Mouse (Mus musculus) liver, embryonic 16.5 days (tissue): ENCODE measurements around the gene Cald1. TPM values are rescaled to one million over a fixed set of nuclear protein-coding genes. Genes with fewer than 3 reads are reported as not detected.

Experiments used
- ATAC-seq: fragments of 200-750 bp; cut with Nextera tagmentation; 2 replicates; pipeline ENCODE4 v1.8.0; 2017; ENCODE audit warnings: low read depth, mild to moderate bottlenecking, moderate number of reproducible peaks, moderate library complexity
- H3K27ac ChIP-seq: fragments of 300-500 bp; sonication (generic); 2 replicates; pipeline ENCODE4 v1.5.1; 2014; ENCODE audit warnings: mild to moderate bottlenecking, low read length
- H3K27me3 ChIP-seq: fragments of 300-500 bp; sonication (generic); 2 replicates; pipeline ENCODE4 v1.6.1; 2014; ENCODE audit warnings: low read depth, low read length, mixed read lengths; ENCODE audit not compliant: control insufficient read depth, insufficient read depth
- H3K36me3 ChIP-seq: fragments of 300-500 bp; sonication (generic); 2 replicates; pipeline ENCODE4 v1.6.1; 2014; ENCODE audit warnings: mild to moderate bottlenecking; ENCODE audit not compliant: control insufficient read depth, insufficient read depth
- H3K4me1 ChIP-seq: fragments of 300-500 bp; sonication (generic); 2 replicates; pipeline ENCODE4 v1.6.1; 2014; ENCODE audit warnings: low read depth, low read length, mixed read lengths; ENCODE audit not compliant: control insufficient read depth
- H3K4me2 ChIP-seq: fragments of 300-500 bp; sonication (generic); 2 replicates; pipeline ENCODE4 v1.6.1; 2014; ENCODE audit warnings: low read depth, low read length, mixed read lengths
- H3K4me3 ChIP-seq: fragments of 300-500 bp; sonication (generic); 2 replicates; pipeline ENCODE4 v1.5.1; 2014; ENCODE audit warnings: low read depth, mild to moderate bottlenecking, low read length
- H3K9ac ChIP-seq: fragments of 300-500 bp; sonication (generic); 2 replicates; pipeline ENCODE4 v1.6.1; 2014; ENCODE audit warnings: low read depth, low read length
- H3K9me3 ChIP-seq: fragments of 300-500 bp; sonication (generic); replicated peaks from 2 replicates; pipeline ENCODE4 v1.6.1; 2016; ENCODE audit warnings: low read length; ENCODE audit not compliant: control insufficient read depth
- WGBS: fragments of 180-500 bp; shearing (Covaris S2); extraction: QIAGEN DNeasy Blood & Tissue Kit; methylation state at CpG from one replicate; pipeline ENCODE4 v1.1.7; 2014; ENCODE audit not compliant: insufficient replicate concordance; 5-methylcytosine and 5-hydroxymethylcytosine counted together
- polyA plus RNA-seq: library from polyadenylated mRNA; unstranded; fragments of >200 nt; fragmentation: Nextera tagmentation; extraction: Ambion mirVana; gene quantifications from 2 replicates; pipeline ENCODE4 v1.2.1, GENCODE M21; 2015

The Cald1 gene
- polyA plus RNA-seq, 1 experiment from 2014 or later, result 68.7 TPM

DNA sequence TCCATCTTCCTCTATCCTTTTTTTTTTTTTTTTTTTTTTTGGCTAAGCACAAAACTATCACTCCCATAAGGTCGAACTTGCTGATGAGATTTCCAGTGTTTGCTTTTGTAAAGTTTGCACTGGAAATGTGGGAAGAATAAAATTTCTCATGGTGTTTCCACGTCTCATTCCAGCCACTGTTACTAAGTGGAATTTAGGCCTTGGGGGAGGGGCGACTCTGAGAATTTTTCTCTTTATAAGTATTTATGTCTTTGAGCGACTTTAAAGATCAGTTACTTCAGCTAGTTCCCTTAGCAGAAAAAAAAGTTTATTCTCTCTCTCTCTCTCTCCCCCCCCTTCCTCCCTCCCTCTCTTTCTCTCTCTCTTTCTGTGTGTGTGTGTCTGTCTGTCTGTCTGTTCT lies 8.1 kb downstream of the Cald1 start:
- Histone ChIP-seq H3K27ac (no peak overlapping the region), H3K36me3 (no peaks in the 10 kb centered on the region), H3K4me1 (no peaks in the 10 kb centered on the region), H3K9me3 (no peaks in the 10 kb centered on the region), H3K4me2 (no peak overlapping the region), H3K4me3 (no peak overlapping the region), H3K9ac (no peak overlapping the region), H3K27me3 (no peaks in the 10 kb centered on the region)
- no peak for ATAC-seq
- WGBS, result 44% methylated on average over 4 of the region's 4 CpGs

- H3K27me3 ChIP-seq, result no peaks in the 10 kb centered on the region
- WGBS, result 51% methylated on average over 3 of the region's 3 CpGs
- no peaks in the 10 kb centered on the region for H3K4me1 ChIP-seq
- H3K9ac ChIP-seq, result no peak overlapping the region
- ATAC-seq, result 0 out of 2 replicates have a peak, but pooled peaks have one; percentile 24
- no peaks in the 10 kb centered on the region for H3K36me3 ChIP-seq
- H3K27ac ChIP-seq, result no peak overlapping the region
- no peak overlapping the region for H3K4me2 ChIP-seq
- H3K9me3 ChIP-seq, result no peaks in the 10 kb centered on the region
- no peak overlapping the region for H3K4me3 ChIP-seq
These were observed 10.3 kb downstream of the Cald1 start for GRCm38 (mm10) chr6:34608603-34609002.

DNA sequence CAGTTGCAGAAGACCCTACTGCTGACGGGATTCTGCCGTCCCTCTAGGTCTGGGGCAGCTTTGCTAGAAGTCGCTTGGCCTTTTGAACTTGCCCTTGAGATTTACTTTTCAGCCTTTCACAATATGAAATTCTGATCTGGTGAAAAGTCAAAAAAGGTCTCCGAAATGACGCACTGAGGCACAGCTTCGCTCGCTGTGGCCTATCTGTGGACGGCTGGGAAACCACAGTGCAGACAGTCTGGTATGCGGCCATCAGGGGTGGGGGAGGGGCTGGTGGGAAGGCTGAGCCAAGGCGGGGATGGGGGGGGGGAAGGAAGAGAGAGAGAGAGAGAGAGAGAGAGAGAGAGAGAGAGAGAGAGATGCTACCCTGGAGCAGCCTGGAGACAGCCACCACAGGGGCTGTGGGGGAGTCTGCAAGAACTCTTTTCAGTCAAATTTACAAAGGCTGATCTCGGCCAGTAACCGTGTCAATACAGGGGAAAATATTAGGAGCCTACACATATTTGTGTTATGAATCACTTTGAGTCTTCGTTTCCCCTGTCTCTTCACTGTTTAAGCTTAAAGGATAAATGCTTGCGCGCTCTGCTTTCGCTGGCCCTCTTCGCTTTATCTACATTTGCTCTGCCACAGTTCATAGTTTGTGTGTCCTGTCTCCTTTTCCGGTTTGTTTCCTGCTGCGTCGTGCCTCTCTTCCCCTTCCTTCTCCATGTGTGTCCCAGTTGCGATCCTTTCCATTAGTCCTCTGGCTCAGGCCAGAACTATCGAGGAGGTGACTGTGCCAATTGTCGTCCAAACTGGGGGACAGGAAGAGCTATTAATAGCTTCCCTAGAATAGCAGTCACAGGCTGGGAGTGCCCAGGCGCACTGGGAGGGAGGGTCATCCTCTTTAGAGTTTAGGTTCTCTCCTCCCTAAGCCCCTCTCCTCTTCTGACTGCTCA lies 11.9 kb downstream of the Cald1 start:
- Histone ChIP-seq H3K4me1 (no peaks in the 10 kb centered on the region), H3K9me3 (no peaks in the 10 kb centered on the region), H3K9ac (no peak overlapping the region), H3K4me3 (no peak overlapping the region), H3K27ac (0 out of 2 replicates have a peak overlapping the region, but pooled peaks have one; percentile 27), H3K36me3 (no peaks in the 10 kb centered on the region), H3K27me3 (no peaks in the 10 kb centered on the region), H3K4me2 (0 out of 2 replicates have a peak overlapping the region, but pooled peaks have one; percentile 0)
- ATAC-seq, result peak; percentile 59
- 11% methylated on average over 24 of the region's 24 CpGs for WGBS

DNA sequence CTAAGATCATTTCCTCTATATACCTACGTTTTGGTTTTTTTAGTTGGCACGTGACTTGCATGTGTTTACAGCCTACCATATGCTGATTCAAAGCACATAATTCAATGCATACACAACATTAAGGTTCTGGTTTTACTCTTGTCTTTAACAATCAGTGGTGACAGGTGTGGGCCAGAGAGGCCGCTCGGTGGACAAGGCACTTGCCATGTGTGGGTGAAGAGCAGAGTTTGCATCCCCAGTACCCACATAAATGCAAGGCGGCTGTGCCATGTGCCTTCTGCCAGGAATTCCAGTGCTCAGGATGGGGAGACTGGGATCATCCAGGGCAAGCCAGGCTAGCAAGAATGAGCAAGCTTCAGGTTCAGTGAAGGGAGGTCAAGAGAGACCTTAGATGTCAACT lies 14.8 kb downstream of the Cald1 start:
- H3K36me3 ChIP-seq, result no peaks in the 10 kb centered on the region
- no peak for ATAC-seq
- H3K27ac ChIP-seq, result no peak overlapping the region
- H3K4me2 ChIP-seq, result no peak overlapping the region
- H3K9me3 ChIP-seq, result no peaks in the 10 kb centered on the region
- no peaks in the 10 kb centered on the region for H3K4me1 ChIP-seq
- H3K27me3 ChIP-seq, result no peaks in the 10 kb centered on the region
- 76% methylated on average over 5 of the region's 5 CpGs for WGBS
- no peak overlapping the region for H3K4me3 ChIP-seq
- H3K9ac ChIP-seq, result no peak overlapping the region

- no peaks in the 10 kb centered on the region for H3K27me3 ChIP-seq
- no peaks in the 10 kb centered on the region for H3K9me3 ChIP-seq
- no peak overlapping the region for H3K4me2 ChIP-seq
- H3K4me1 ChIP-seq, result no peaks in the 10 kb centered on the region
- H3K36me3 ChIP-seq, result no peaks in the 10 kb centered on the region
- no peak overlapping the region for H3K4me3 ChIP-seq
- no peak overlapping the region for H3K9ac ChIP-seq
- ATAC-seq, result no peak
- WGBS, result 69% methylated on average over 3 of the region's 3 CpGs
- H3K27ac ChIP-seq, result no peak overlapping the region
These were observed 17.1 kb downstream of the Cald1 start for GRCm38 (mm10) chr6:34615419-34615818.

DNA sequence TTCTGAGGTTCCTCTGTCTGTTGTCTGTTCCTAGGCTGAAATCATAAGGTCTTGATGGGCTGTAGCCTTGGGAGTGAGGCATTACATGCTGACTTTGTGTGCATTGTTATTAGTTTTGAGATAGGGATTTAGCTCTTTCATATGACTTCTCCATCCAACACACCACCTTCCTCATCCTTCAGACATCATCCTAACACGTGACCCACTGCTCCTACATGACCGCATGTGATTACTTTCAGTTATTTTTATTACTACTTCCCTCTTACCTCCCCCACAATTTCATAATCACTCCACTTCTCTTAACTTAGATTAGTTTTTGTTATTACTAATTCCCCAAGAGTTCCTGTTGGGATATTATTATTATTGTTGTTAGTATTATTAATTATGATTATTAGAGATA lies 21.2 kb downstream of the Cald1 start:
- H3K9ac ChIP-seq, result no peak overlapping the region
- WGBS, result 53% methylated on average over 2 of the region's 2 CpGs
- H3K9me3 ChIP-seq, result no peaks in the 10 kb centered on the region
- no peak overlapping the region for H3K27ac ChIP-seq
- no peak overlapping the region for H3K4me2 ChIP-seq
- no peak for ATAC-seq
- H3K36me3 ChIP-seq, result no peaks in the 10 kb centered on the region
- H3K27me3 ChIP-seq, result no peaks in the 10 kb centered on the region
- H3K4me3 ChIP-seq, result no peak overlapping the region
- H3K4me1 ChIP-seq, result no peaks in the 10 kb centered on the region

- H3K9ac ChIP-seq, result no peak overlapping the region
- no peak overlapping the region for H3K4me3 ChIP-seq
- H3K27me3 ChIP-seq, result no peaks in the 10 kb centered on the region
- WGBS, result 47% methylated on average over 1 of the region's 1 CpGs
- no peaks in the 10 kb centered on the region for H3K4me1 ChIP-seq
- no peak for ATAC-seq
- no peak overlapping the region for H3K4me2 ChIP-seq
- H3K27ac ChIP-seq, result no peak overlapping the region
- H3K36me3 ChIP-seq, result no peaks in the 10 kb centered on the region
- H3K9me3 ChIP-seq, result no peaks in the 10 kb centered on the region
These were observed 21.9 kb downstream of the Cald1 start for GRCm38 (mm10) chr6:34620242-34620641.

DNA sequence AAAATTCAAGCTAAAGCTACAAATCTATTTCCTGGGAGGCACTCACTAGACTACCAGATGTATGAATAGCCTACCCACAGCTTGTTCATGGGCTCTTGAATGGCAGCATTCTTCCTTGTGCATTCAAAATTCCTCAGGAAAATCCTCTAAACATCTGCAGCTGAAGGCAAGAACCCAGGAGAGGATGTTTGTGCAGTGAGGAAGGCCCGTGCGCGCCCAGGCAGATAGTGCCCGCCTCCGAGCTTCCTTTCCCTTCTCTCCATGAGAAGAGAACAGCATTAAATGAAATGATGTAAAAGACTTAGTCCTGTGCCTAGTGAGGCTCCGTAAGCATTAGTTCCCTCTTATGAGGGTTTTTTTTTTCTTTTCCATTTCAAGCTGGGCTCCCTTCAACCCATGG lies 24.6 kb downstream of the Cald1 start:
- no peaks in the 10 kb centered on the region for H3K4me1 ChIP-seq
- H3K4me2 ChIP-seq, result no peak overlapping the region
- ATAC-seq, result no peak
- H3K9ac ChIP-seq, result no peak overlapping the region
- no peak overlapping the region for H3K4me3 ChIP-seq
- H3K36me3 ChIP-seq, result no peaks in the 10 kb centered on the region
- 71% methylated on average over 6 of the region's 6 CpGs for WGBS
- H3K27ac ChIP-seq, result no peak overlapping the region
- no peaks in the 10 kb centered on the region for H3K9me3 ChIP-seq
- H3K27me3 ChIP-seq, result no peaks in the 10 kb centered on the region

GRCm38 (mm10) chr6:34623290-34623689 lies 25.0 kb downstream of the Cald1 start:
- H3K9ac ChIP-seq, result no peak overlapping the region
- no peak for ATAC-seq
- 53% methylated on average over 7 of the region's 7 CpGs for WGBS
- no peaks in the 10 kb centered on the region for H3K27me3 ChIP-seq
- H3K4me1 ChIP-seq, result no peaks in the 10 kb centered on the region
- H3K4me2 ChIP-seq, result no peak overlapping the region
- H3K27ac ChIP-seq, result no peak overlapping the region
- no peaks in the 10 kb centered on the region for H3K9me3 ChIP-seq
- H3K4me3 ChIP-seq, result no peak overlapping the region
- H3K36me3 ChIP-seq, result no peaks in the 10 kb centered on the region
